Mouse (Mus musculus) heart, adult 2 months (tissue): Measurements from ENCODE around the gene Ranbp1. TPM values are rescaled to one million over a fixed set of nuclear protein-coding genes. Genes with fewer than 3 reads are reported as not detected.

Source experiments
- DNase-seq, 2 experiments: peaks; one replicate each; pipeline ENCODE4 v3.0.0; 2021
- H3K27ac ChIP-seq: fragments of 200-600 bp; 2 replicates; pipeline ENCODE4 v1.8.1; 2022
- H3K27me3 ChIP-seq: fragments of 200-500 bp; 2 replicates; pipeline ENCODE4 v1.6.1; 2012; ENCODE audit warnings: mild to moderate bottlenecking, low read length, inconsistent platforms, mixed read lengths; ENCODE audit not compliant: control insufficient read depth, insufficient read depth
- H3K36me3 ChIP-seq: fragments of 200-500 bp; 2 replicates; pipeline ENCODE4 v1.6.1; 2012; ENCODE audit warnings: low read length, inconsistent platforms; ENCODE audit not compliant: control insufficient read depth, insufficient read depth
- H3K4me1 ChIP-seq: fragments of 200-500 bp; 2 replicates; pipeline ENCODE4 v1.6.1; 2011; ENCODE audit warnings: low read length; ENCODE audit not compliant: control insufficient read depth, insufficient read depth
- H3K4me3 ChIP-seq: fragments of 200-600 bp; 2 replicates; pipeline ENCODE4 v1.8.1; 2022
- H3K79me2 ChIP-seq: fragments of 200-500 bp; replicated peaks from 2 replicates; pipeline ENCODE4 v1.6.1; 2012; ENCODE audit warnings: mild to moderate bottlenecking, inconsistent platforms, low read length, moderate library complexity, mixed read lengths; ENCODE audit not compliant: control insufficient read depth, insufficient read depth
- H3K9ac ChIP-seq: fragments of 200-500 bp; 2 replicates; pipeline ENCODE4 v1.6.1; 2012; ENCODE audit warnings: low read depth, mild to moderate bottlenecking, control low read depth, inconsistent platforms, low read length, mixed read lengths
- CTCF ChIP-seq: fragments of 200-600 bp; IDR thresholded peaks from 2 replicates; pipeline ENCODE4 v1.8.1; 2022; ENCODE audit warnings: antibody characterized with exemption, mild to moderate bottlenecking, moderate library complexity
- EP300 ChIP-seq: fragments of 200-500 bp; IDR thresholded peaks from 2 replicates; pipeline ENCODE4 v1.6.1; 2011; ENCODE audit warnings: low read depth, low read length, control low read depth; ENCODE audit not compliant: insufficient read depth
- POLR2A ChIP-seq: fragments of 200-500 bp; IDR thresholded peaks from 2 replicates; pipeline ENCODE4 v1.6.1; 2011; ENCODE audit warnings: mild to moderate bottlenecking, low read depth, low read length, control low read depth; ENCODE audit not compliant: insufficient read depth
- WGBS: fragments of 180-500 bp; shearing (Covaris S2); methylation state at CpG from one replicate; pipeline ENCODE4 v1.1.7; 2018; 5-methylcytosine and 5-hydroxymethylcytosine counted together
- intact Hi-C: fragments of 180-260 bp; cut with DNase I; formaldehyde crosslinking; loops from one replicate; pipeline ENCODE4 v1.15.1; 2025
- polyA plus RNA-seq: library from polyadenylated mRNA; depleted of rRNA; stranded (reverse); fragments of >200 nt; gene quantifications from 2 replicates; pipeline ENCODE4 v1.2.3, GENCODE M21; 2012
- total RNA-seq, 2 experiments: library from RNA; stranded (reverse); gene quantifications; 2 replicates each; pipeline ENCODE4 v1.2.3; 2021

Gene Ranbp1
- total and polyA plus RNA-seq, 3 experiments, result 25.1 to 41.2 (median 40.1) TPM

DNA sequence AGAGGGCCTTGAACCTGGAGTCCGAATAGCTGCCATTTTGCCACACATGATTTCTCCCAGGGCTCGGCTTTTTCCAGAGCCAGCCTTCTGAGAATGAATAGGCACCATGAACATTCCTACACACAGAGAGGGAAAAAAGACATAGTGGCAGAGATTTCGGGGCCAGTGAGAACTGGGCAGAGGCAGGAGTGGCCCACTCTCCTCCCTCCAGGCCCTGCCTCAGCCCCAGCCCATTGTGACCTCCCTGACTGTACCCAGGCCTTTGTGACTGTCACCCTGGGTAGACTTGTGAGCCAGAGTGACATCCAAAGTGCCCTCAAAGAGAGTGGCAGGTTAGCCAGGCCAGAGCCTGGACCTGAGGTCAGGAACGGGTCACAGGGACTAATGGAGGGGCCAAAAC, 31.0 kb downstream of the Ranbp1 start, which contains the start of gene Ccdc188:
Gene Ccdc188, plus strand, starts transcription at position 301 of the 400 bp plus-strand sequence.
- no peak for DNase-seq
- Histone ChIP-seq H3K27ac (no peak within 1 kb of the TSS), H3K4me3 (no peak within 1 kb of the TSS), H3K79me2 (no peaks in the 10 kb centered on the region), H3K36me3 (no peaks in the 10 kb centered on the region), H3K9ac (no peak within 1 kb of the TSS), H3K4me1 (no peaks in the 10 kb centered on the region), H3K27me3 (no peaks in the 10 kb centered on the region)
- 90% methylated on average over 4 of the region's 4 CpGs for WGBS
- intact Hi-C loops, result no loop called here
- TF ChIP-seq POLR2A (no peak), EP300 (no peak), CTCF (no peak)

DNA sequence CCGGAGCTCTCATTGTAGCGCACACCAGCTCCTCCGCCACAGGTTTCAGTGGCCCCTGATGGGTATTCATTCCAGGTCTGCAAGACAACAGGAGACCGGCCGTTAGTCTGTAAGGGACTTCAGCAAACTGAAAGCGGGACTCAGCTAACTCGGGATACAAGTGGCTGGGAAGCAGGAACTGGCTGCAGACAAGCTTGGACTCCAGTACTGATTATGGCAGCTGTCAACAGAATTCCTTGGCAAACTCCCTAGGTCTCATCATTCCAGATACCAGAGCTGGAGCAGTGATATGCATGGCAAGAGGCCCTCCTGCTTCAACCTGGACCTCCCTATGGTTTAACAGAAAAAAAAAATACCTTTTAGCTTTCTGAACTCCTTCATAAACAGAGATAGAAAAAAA, 33.7 kb downstream of the Ranbp1 start:
- Histone ChIP-seq H3K79me2 (no peaks in the 10 kb centered on the region), H3K4me3 (no peak overlapping the region), H3K36me3 (no peaks in the 10 kb centered on the region), H3K27me3 (no peaks in the 10 kb centered on the region), H3K9ac (0 out of 2 replicates have a peak overlapping the region, but pooled peaks have one; percentile 8), H3K27ac (no peak overlapping the region), H3K4me1 (no peaks in the 10 kb centered on the region)
- no peak for DNase-seq
- 33% methylated on average over 7 of the region's 7 CpGs for WGBS
- intact Hi-C loops, result loop anchor here (5.0 kb wide), 1 partner anchor 88 kb away; the partner anchor contains the start of gene Rtn4r
- TF ChIP-seq POLR2A (no peak), EP300 (no peak), CTCF (no peak)

DNA sequence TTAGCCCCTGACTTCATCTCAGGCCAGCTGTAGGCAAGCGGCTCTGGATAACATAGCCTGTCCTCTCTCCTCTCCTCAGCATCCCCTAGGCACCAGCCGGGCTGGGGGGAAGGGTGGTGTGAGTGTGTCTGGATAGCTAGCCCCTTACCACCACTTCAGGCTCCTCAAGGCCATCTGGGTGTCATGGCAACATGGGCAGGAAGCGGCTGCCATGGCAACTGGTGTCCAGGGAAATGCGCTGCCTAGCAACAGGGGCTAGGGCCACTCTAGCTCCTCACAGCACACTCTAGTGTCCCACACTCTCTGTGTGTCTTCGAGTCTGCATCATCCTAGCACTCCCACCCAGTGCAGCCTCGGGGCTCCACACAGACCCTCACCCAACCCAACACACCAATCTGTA, 34.8 kb downstream of the Ranbp1 start:
- H3K79me2 ChIP-seq, result no peaks in the 10 kb centered on the region
- 68% methylated on average over 6 of the region's 6 CpGs for WGBS
- no peak overlapping the region for H3K4me3 ChIP-seq

DNA sequence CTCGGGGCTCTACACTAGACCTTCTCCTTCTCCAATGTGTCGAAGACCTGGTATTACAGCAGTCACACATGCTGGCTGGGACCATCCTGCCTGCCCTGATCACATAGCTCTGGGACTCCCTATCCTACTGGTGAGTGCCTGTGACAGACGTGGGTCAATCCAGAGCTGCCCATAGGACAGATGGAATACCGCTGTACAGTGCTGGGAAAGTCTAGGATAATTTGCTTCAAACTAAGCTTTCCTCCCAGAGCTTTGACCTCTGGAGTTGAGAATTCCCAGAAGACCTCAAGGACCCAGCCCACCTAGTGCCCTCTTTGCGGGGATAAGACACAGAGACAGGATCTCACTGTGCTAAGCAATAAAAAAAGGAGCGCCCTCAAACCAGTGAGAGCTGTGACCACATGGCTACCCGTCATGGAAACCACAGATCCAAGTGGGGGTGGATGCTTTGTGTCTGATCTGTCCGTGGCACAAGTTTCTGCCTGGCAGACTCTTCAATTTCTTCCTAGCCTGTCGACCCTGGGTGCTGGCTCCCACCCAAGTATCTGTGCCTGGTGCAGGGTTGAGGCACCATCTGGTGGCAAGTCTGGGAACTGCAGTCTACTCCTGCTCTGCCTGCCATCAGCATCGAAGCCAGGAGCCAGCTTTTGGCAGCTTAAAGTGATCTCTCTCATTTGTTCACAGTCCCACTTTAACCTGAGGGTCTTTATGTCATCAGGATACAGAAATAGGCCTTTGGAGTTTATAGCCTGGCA, 36.9 kb downstream of the Ranbp1 start:
- WGBS, result 42% methylated on average over 10 of the region's 10 CpGs
- H3K79me2 ChIP-seq, result no peaks in the 10 kb centered on the region
- no peaks in the 10 kb centered on the region for H3K36me3 ChIP-seq
- H3K27ac ChIP-seq, result no peak overlapping the region
- no peaks in the 10 kb centered on the region for H3K4me1 ChIP-seq
- H3K27me3 ChIP-seq, result no peaks in the 10 kb centered on the region
- intact Hi-C loops, result loop anchor here (1.0 to 5.0 kb wide), 4 partner anchors 39 to 159 kb away; partner anchors contain the start of genes Dgcr6 and Rtn4r
- no peak overlapping the region for H3K4me3 ChIP-seq
- peak; percentile 77 to 89 for DNase-seq
- peak; percentile 81; the same call in 1 of the 2 replicates for TF ChIP-seq EP300
- TF ChIP-seq CTCF, result no peak
- no peak for TF ChIP-seq POLR2A
- no peak overlapping the region for H3K9ac ChIP-seq

More for the DNA sequence above, 34.8 kb downstream of the Ranbp1 start:
- DNase-seq, result no peak
- no peaks in the 10 kb centered on the region for H3K4me1 ChIP-seq
- no peaks in the 10 kb centered on the region for H3K36me3 ChIP-seq
- no peak overlapping the region for H3K27ac ChIP-seq
- no peak overlapping the region for H3K9ac ChIP-seq
- H3K27me3 ChIP-seq, result no peaks in the 10 kb centered on the region
- TF ChIP-seq CTCF, result no peak
- no peak for TF ChIP-seq EP300
- intact Hi-C loops, result loop anchor here (5.0 kb wide), 1 partner anchor 86 kb away; the partner anchor contains the start of gene Rtn4r

DNA sequence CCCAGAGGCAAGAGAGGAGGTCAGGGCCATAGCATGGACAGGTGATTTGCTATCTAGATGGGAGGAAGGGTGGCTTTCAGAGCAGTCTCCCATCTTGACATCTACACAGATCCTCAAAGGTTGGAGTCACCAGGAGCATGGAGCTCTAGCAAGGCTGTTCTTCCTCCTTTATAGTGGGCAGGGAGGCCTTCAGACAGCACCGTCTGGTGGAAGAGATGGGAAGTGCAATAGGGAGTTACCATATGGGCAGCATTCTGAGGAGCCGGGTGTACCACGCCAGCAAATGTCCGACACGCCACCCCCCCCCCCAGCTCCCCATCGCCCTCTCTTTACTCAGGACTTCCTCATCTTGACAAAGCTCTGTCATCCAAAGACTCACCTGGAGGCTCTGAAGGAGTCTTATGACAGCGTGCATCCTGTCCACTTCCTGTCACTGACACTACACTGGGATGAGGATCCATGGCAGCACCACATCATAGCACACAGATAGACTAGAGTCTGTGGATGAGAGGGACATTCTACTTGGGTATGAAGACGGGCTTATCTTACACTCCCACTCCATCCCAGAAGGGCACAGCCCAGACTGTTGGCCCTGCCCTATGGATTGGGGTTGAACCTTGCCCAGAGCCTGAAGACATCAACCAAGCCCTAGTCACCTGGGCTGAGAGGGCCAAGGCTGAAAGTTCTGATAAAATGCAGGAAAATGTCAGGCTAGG, 37.7 kb downstream of the Ranbp1 start:
- Histone ChIP-seq H3K9ac (no peak overlapping the region), H3K4me1 (no peaks in the 10 kb centered on the region), H3K27ac (no peak overlapping the region), H3K4me3 (no peak overlapping the region), H3K36me3 (no peaks in the 10 kb centered on the region), H3K79me2 (no peaks in the 10 kb centered on the region), H3K27me3 (no peaks in the 10 kb centered on the region)
- WGBS, result 17% methylated on average over 8 of the region's 8 CpGs
- peak in 1 of 2 experiments; percentile 48 for DNase-seq
- intact Hi-C loops, result loop anchor here (1.0 to 5.0 kb wide), 4 partner anchors 38 to 158 kb away; partner anchors contain the start of genes Dgcr6 and Rtn4r
- TF ChIP-seq POLR2A, result no peak
- peak; percentile 83 for TF ChIP-seq CTCF
